Mouse (Mus musculus): ENCODE measurements around the gene 4930590J08Rik. TPM values are rescaled to one million over a fixed set of nuclear protein-coding genes. Genes with fewer than 3 reads are reported as not detected.
"Not testable (repeated sequence)": the region's sequence is repeated elsewhere in the genome, so short reads cannot be mapped to it uniquely, and the experiment has no call there.

Gene 4930590J08Rik
- polyA plus RNA-seq (2012; rRNA removed): 3.2 and 3.7 TPM in 2 replicates

- 99% methylated on average over 2 of the region's 2 CpGs for WGBS
- H3K27me3 ChIP-seq (ENCODE audit: control insufficient read depth, insufficient read depth, low read length); H3K4me1 ChIP-seq (ENCODE audit: control insufficient read depth, insufficient read depth, low read length); H3K27ac ChIP-seq (ENCODE audit: insufficient read depth, low read length); H3K4me3 ChIP-seq (replicated peaks; ENCODE audit: insufficient read depth, low read depth, low read length); DNase-seq: not testable (repeated sequence)
Measured at GRCm38 (mm10) chr6:91902509-91902908, at the start of gene 4930590J08Rik. Gene 4930590J08Rik (plus strand): TSS chr6:91902809.

DNA sequence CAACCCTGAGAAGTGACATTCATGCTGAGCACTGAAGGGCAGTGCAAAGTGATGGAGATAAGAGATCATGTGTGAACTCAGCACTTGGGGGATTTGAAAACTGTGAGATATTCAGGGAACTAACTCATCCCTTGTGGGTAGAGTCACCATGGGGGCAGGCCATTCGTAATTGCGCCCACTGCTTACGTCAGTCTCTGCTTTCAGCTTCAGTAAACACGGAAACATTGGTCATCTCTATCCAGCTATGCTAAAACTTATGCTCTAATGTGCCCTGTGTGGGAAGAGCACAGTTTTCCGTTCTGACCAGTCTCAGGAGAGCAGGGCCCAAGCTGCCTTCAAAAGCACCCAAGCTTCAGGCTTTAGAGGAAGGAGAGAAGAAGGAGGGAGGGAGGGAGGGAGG lies 44.3 kb upstream of the 4930590J08Rik start:
- TF ChIP-seq CTCF (IDR thresholded peaks at IDR 0.05; ENCODE audit: borderline replicate concordance, insufficient read depth, low read depth, low read length) (no peak), POLR2A (IDR thresholded peaks at IDR 0.05; ENCODE audit: borderline replicate concordance, insufficient read depth, low read length) (no peak)
- no peak for DNase-seq
- Histone ChIP-seq H3K27me3 (ENCODE audit: control insufficient read depth, insufficient read depth, low read length) (no peaks in the 10 kb centered on the region; the same call in 1 of the 2 replicates), H3K4me3 (replicated peaks; ENCODE audit: insufficient read depth, low read depth, low read length) (no peak overlapping the region), H3K4me1 (ENCODE audit: control insufficient read depth, insufficient read depth, low read length) (no peaks in the 10 kb centered on the region), H3K27ac (ENCODE audit: insufficient read depth, low read length) (no peak overlapping the region)
- 83% methylated on average over 5 of the region's 5 CpGs for WGBS

- DNase-seq: no peak
- H3K4me1 ChIP-seq (ENCODE audit: control insufficient read depth, insufficient read depth, low read length): no peaks in the 10 kb centered on the region
- H3K4me3 ChIP-seq (replicated peaks; ENCODE audit: insufficient read depth, low read depth, low read length): no peak overlapping the region
- TF ChIP-seq CTCF (IDR thresholded peaks at IDR 0.05; ENCODE audit: borderline replicate concordance, insufficient read depth, low read depth, low read length) (no peak), POLR2A (IDR thresholded peaks at IDR 0.05; ENCODE audit: borderline replicate concordance, insufficient read depth, low read length) (no peak)
- H3K27ac ChIP-seq (ENCODE audit: insufficient read depth, low read length): no peak overlapping the region
- no peaks in the 10 kb centered on the region for H3K27me3 ChIP-seq (ENCODE audit: control insufficient read depth, insufficient read depth, low read length)
Measured at GRCm38 (mm10) chr6:91862848-91863247, 39.8 kb upstream of the 4930590J08Rik start.

DNA sequence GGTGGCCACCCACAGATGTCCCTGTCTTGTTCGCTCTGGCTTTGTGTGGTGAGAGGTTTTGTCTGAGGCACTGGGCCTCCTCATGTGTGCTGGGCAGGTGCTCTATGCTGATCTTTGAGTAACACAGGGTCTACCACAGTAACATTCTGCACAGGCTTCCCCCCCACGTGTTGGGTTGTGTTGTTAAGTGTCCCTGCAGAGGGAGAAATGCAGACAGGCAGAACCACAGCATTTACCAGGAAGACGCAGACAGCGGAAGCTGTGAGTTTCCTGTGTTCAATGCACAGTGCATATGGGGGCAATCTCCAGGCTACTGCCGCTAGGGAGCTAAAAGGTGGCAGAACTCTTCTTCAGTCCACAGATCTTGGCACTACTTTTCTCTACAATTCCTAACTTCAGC lies 38.0 kb upstream of the 4930590J08Rik start:
- Histone ChIP-seq H3K27ac (ENCODE audit: insufficient read depth, low read length) (no peak overlapping the region), H3K27me3 (ENCODE audit: control insufficient read depth, insufficient read depth, low read length) (no peaks in the 10 kb centered on the region), H3K4me3 (replicated peaks; ENCODE audit: insufficient read depth, low read depth, low read length) (no peak overlapping the region), H3K4me1 (ENCODE audit: control insufficient read depth, insufficient read depth, low read length) (no peaks in the 10 kb centered on the region)
- no peak for TF ChIP-seq POLR2A (IDR thresholded peaks at IDR 0.05; ENCODE audit: borderline replicate concordance, insufficient read depth, low read length)
- TF ChIP-seq CTCF (IDR thresholded peaks at IDR 0.05; ENCODE audit: borderline replicate concordance, insufficient read depth, low read depth, low read length): no peak
- no peak for DNase-seq
- 80% methylated on average over 5 of the region's 5 CpGs for WGBS

GRCm38 (mm10) chr6:91865601-91866000 lies 37.0 kb upstream of the 4930590J08Rik start:
- Histone ChIP-seq H3K4me1 (ENCODE audit: control insufficient read depth, insufficient read depth, low read length) (no peaks in the 10 kb centered on the region), H3K27me3 (ENCODE audit: control insufficient read depth, insufficient read depth, low read length) (no peaks in the 10 kb centered on the region), H3K4me3 (replicated peaks; ENCODE audit: insufficient read depth, low read depth, low read length) (no peak overlapping the region), H3K27ac (ENCODE audit: insufficient read depth, low read length) (no peak overlapping the region)
- DNase-seq: no peak
- no peak for TF ChIP-seq POLR2A (IDR thresholded peaks at IDR 0.05; ENCODE audit: borderline replicate concordance, insufficient read depth, low read length)
- no peak for TF ChIP-seq CTCF (IDR thresholded peaks at IDR 0.05; ENCODE audit: borderline replicate concordance, insufficient read depth, low read depth, low read length)
- WGBS: 89% methylated on average over 11 of the region's 11 CpGs

GRCm38 (mm10) chr6:91868091-91868490 lies 34.5 kb upstream of the 4930590J08Rik start:
- WGBS: 87% methylated on average over 5 of the region's 5 CpGs
- no peaks in the 10 kb centered on the region for H3K27me3 ChIP-seq (ENCODE audit: control insufficient read depth, insufficient read depth, low read length)
- no peaks in the 10 kb centered on the region for H3K4me1 ChIP-seq (ENCODE audit: control insufficient read depth, insufficient read depth, low read length)
- TF ChIP-seq CTCF (IDR thresholded peaks at IDR 0.05; ENCODE audit: borderline replicate concordance, insufficient read depth, low read depth, low read length) (no peak), POLR2A (IDR thresholded peaks at IDR 0.05; ENCODE audit: borderline replicate concordance, insufficient read depth, low read length) (no peak)
- DNase-seq: no peak
- H3K4me3 ChIP-seq (replicated peaks; ENCODE audit: insufficient read depth, low read depth, low read length): no peak overlapping the region
- H3K27ac ChIP-seq (ENCODE audit: insufficient read depth, low read length): no peak overlapping the region

GRCm38 (mm10) chr6:91872781-91873180 lies 29.8 kb upstream of the 4930590J08Rik start:
- Histone ChIP-seq H3K27ac (ENCODE audit: insufficient read depth, low read length) (no peak overlapping the region), H3K4me3 (replicated peaks; ENCODE audit: insufficient read depth, low read depth, low read length) (no peak overlapping the region), H3K27me3 (ENCODE audit: control insufficient read depth, insufficient read depth, low read length) (no peaks in the 10 kb centered on the region), H3K4me1 (ENCODE audit: control insufficient read depth, insufficient read depth, low read length) (no peaks in the 10 kb centered on the region)
- DNase-seq: no peak
- WGBS: 66% methylated on average over 2 of the region's 2 CpGs
- no peak for TF ChIP-seq CTCF (IDR thresholded peaks at IDR 0.05; ENCODE audit: borderline replicate concordance, insufficient read depth, low read depth, low read length)

DNA sequence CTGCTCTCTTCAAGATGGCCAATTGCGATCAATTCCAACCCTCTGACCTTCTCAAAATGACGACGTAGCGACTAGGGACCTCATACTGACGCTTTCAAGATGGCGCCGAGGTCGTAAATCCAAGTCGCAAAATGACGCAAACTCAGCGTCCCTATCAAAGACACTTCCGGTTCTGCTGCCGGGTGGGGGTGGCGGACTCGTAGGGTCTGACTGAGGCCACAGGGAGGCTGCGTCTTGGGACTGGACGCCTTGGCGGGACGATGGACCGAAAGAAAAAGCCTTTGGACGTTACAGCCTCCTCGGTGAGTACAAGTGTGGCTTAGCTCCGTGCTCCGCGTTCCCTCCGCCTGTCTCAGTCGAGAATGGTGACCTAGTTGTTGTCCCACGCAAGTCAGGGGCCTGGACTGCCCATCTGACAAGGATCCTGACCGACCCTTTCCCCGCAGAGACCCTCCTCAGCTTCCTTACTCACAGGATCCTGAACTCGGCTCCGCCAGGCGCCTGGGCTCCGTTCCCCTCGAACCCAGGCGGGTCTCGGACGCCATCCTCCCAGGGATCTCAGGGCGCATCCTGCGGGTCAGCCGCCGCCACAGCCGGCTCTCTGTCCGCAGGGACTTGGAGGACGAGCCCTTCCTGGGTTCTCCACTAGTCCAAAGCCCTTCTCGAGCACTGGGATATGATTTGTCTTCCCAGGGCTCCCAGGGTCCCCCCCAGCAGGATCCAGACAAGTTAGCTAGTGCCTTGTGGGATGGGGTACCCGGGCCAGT lies 24.5 kb upstream of the 4930590J08Rik start, which contains the start of gene Ccdc174:
Gene Ccdc174, plus strand, starts transcription at position 169 of the 767 bp plus-strand sequence.
- WGBS: under 1% methylated on average over 47 of the region's 47 CpGs
- peak; percentile 94 for TF ChIP-seq POLR2A (IDR thresholded peaks at IDR 0.05; ENCODE audit: borderline replicate concordance, insufficient read depth, low read length)
- no peak for TF ChIP-seq CTCF (IDR thresholded peaks at IDR 0.05; ENCODE audit: borderline replicate concordance, insufficient read depth, low read depth, low read length)
- H3K27ac ChIP-seq (ENCODE audit: insufficient read depth, low read length): peak within 1 kb of the TSS; percentile 30

More for the DNA sequence above, 24.5 kb upstream of the 4930590J08Rik start, which contains the start of gene Ccdc174:
- Histone ChIP-seq H3K4me1 (ENCODE audit: control insufficient read depth, insufficient read depth, low read length) (no peaks in the 10 kb centered on the region; the same call in 1 of the 2 replicates), H3K4me3 (replicated peaks; ENCODE audit: insufficient read depth, low read depth, low read length) (peak within 1 kb of the TSS; percentile 80), H3K27me3 (ENCODE audit: control insufficient read depth, insufficient read depth, low read length) (no peaks in the 10 kb centered on the region)
- peak; percentile 92 to 94 for DNase-seq

Data from cerebellum, adult 2 months (tissue).